Mouse (Mus musculus) urinary bladder, postnatal 10 days (tissue): Measurements from ENCODE around the gene Rassf5.

Experiments
- DNase-seq: peaks from one replicate; pipeline ENCODE4 v3.0.0; 2022; ENCODE audit warnings: low spot score

Gene Rassf5

GRCm38 (mm10) chr1:131245089-131245856, at the start of gene Rassf5:
Rassf5 (minus strand) TSS chr1:131245258.
- no peak for DNase-seq

GRCm38 (mm10) chr1:131293922-131294250, 48.8 kb upstream of the Rassf5 start:
- DNase-seq, result no peak

- DNase-seq, result no peak
Observed at GRCm38 (mm10) chr1:131293221-131293921, 48.3 kb upstream of the Rassf5 start.

- no peak for DNase-seq
Observed at GRCm38 (mm10) chr1:131290648-131291047, 45.6 kb upstream of the Rassf5 start.

GRCm38 (mm10) chr1:131288938-131289337, 43.9 kb upstream of the Rassf5 start:
- no peak for DNase-seq

- no peak for DNase-seq
Observed at GRCm38 (mm10) chr1:131287267-131287666, 42.2 kb upstream of the Rassf5 start.

- no peak for DNase-seq
Observed at GRCm38 (mm10) chr1:131286803-131287202, 41.7 kb upstream of the Rassf5 start.

- no peak for DNase-seq
Observed at GRCm38 (mm10) chr1:131284616-131285015, 39.6 kb upstream of the Rassf5 start.

- DNase-seq, result no peak
Observed at GRCm38 (mm10) chr1:131284167-131284566, 39.1 kb upstream of the Rassf5 start.

GRCm38 (mm10) chr1:131281731-131282130, 36.7 kb upstream of the Rassf5 start:
- no peak for DNase-seq

- DNase-seq, result no peak
Observed at GRCm38 (mm10) chr1:131280280-131280679, 35.2 kb upstream of the Rassf5 start.

GRCm38 (mm10) chr1:131279456-131279776, 34.4 kb upstream of the Rassf5 start, which contains the start of gene Ikbke:
Ikbke (minus strand) TSS chr1:131279606.
- no peak for DNase-seq

GRCm38 (mm10) chr1:131278606-131279455, 33.8 kb upstream of the Rassf5 start:
- no peak for DNase-seq

- DNase-seq, result no peak
Observed at GRCm38 (mm10) chr1:131276831-131277230, 31.8 kb upstream of the Rassf5 start.

- no peak for DNase-seq
Observed at GRCm38 (mm10) chr1:131275577-131275976, 30.5 kb upstream of the Rassf5 start.

- no peak for DNase-seq
Observed at GRCm38 (mm10) chr1:131274725-131275539, 29.9 kb upstream of the Rassf5 start.

GRCm38 (mm10) chr1:131269797-131270578, 24.9 kb upstream of the Rassf5 start:
- no peak for DNase-seq

GRCm38 (mm10) chr1:131268776-131269175, 23.7 kb upstream of the Rassf5 start:
- no peak for DNase-seq

GRCm38 (mm10) chr1:131263905-131264304, 18.8 kb upstream of the Rassf5 start:
- DNase-seq, result no peak

GRCm38 (mm10) chr1:131260309-131260656, 15.2 kb upstream of the Rassf5 start:
- DNase-seq, result no peak

GRCm38 (mm10) chr1:131259632-131260308, 14.7 kb upstream of the Rassf5 start:
- DNase-seq, result no peak
